Mouse (Mus musculus): ENCODE measurements around the gene Wipi1. TPM values are rescaled to one million over a fixed set of nuclear protein-coding genes. Genes with fewer than 3 reads are reported as not detected.
A peak's percentile ranks its signal among the peaks of the same experiment; 100 is the strongest.
"Not testable (repeated sequence)": the region's sequence is repeated elsewhere in the genome, so short reads cannot be mapped to it uniquely, and the experiment has no call there.

Wipi1 gene
- total RNA-seq, 1 experiment: 6.6 TPM

- Histone ChIP-seq H3K4me3 (ENCODE audit: insufficient read depth in 1 of 2, low read depth in 1 of 2, low read length in 2 of 2, poor library complexity in 1 of 2, severe bottlenecking in 1 of 2) (no peak overlapping the region), H3K36me3 (ENCODE audit: control insufficient read depth, insufficient read depth, low read length, poor library complexity, severe bottlenecking) (no peaks in the 10 kb centered on the region), H3K27ac (ENCODE audit: insufficient read depth, low read depth, low read length, poor library complexity, severe bottlenecking) (no peak overlapping the region), H3K4me1 (ENCODE audit: control insufficient read depth in 2 of 2, insufficient read depth in 2 of 2, low read length in 2 of 2, poor library complexity in 1 of 2) (no peaks in the 10 kb centered on the region), H3K9me3 (ENCODE audit: control insufficient read depth, insufficient read depth, low read depth, low read length) (no peaks in the 10 kb centered on the region), H3K9ac (ENCODE audit: insufficient read depth, low read depth, low read length, poor library complexity, severe bottlenecking) (no peak overlapping the region)
- TF ChIP-seq ZNF384 (IDR thresholded peaks at IDR 0.05; ENCODE audit: low read depth, low read length): no peak
- no peak for TF ChIP-seq ZC3H11A (IDR thresholded peaks at IDR 0.05; ENCODE audit: borderline replicate concordance, low read depth, low read length)
- no peak for TF ChIP-seq MAFK (IDR thresholded peaks at IDR 0.05; ENCODE audit: insufficient read depth, low read depth, low read length)
- no peak for DNase-seq (ENCODE audit: low read depth, low spot score)
- in situ Hi-C loops (cut with MboI; ENCODE audit: low sequenced_read_pairs in 2 of 2, unreplicated experiment in 2 of 2): no loop called here
These were observed 15.9 kb upstream of the Wipi1 start for GRCm38 (mm10) chr11:109627648-109628047.

- Histone ChIP-seq H3K36me3 (ENCODE audit: control insufficient read depth, insufficient read depth, low read length, poor library complexity, severe bottlenecking) (no peaks in the 10 kb centered on the region), H3K4me3 (ENCODE audit: insufficient read depth in 1 of 2, low read depth in 1 of 2, low read length in 2 of 2, poor library complexity in 1 of 2, severe bottlenecking in 1 of 2) (no peak overlapping the region), H3K9ac (ENCODE audit: insufficient read depth, low read depth, low read length, poor library complexity, severe bottlenecking) (no peak overlapping the region), H3K4me1 (ENCODE audit: control insufficient read depth in 2 of 2, insufficient read depth in 2 of 2, low read length in 2 of 2, poor library complexity in 1 of 2) (no peaks in the 10 kb centered on the region), H3K27ac (ENCODE audit: insufficient read depth, low read depth, low read length, poor library complexity, severe bottlenecking) (no peak overlapping the region), H3K9me3 (ENCODE audit: control insufficient read depth, insufficient read depth, low read depth, low read length) (no peaks in the 10 kb centered on the region)
- in situ Hi-C loops (cut with MboI; ENCODE audit: low sequenced_read_pairs in 2 of 2, unreplicated experiment in 2 of 2): no loop called here
- no peak for TF ChIP-seq ZC3H11A (IDR thresholded peaks at IDR 0.05; ENCODE audit: borderline replicate concordance, low read depth, low read length)
- no peak for TF ChIP-seq ZNF384 (IDR thresholded peaks at IDR 0.05; ENCODE audit: low read depth, low read length)
- no peak for TF ChIP-seq CHD2 (IDR thresholded peaks at IDR 0.05; ENCODE audit: low read depth, low read length)
- no peak for TF ChIP-seq MAFK (IDR thresholded peaks at IDR 0.05; ENCODE audit: insufficient read depth, low read depth, low read length)
- TF ChIP-seq HCFC1 (IDR thresholded peaks at IDR 0.05; ENCODE audit: borderline replicate concordance, insufficient read depth, low read length): no peak
- DNase-seq (ENCODE audit: low read depth, low spot score): no peak
These were observed 11.5 kb upstream of the Wipi1 start for GRCm38 (mm10) chr11:109623238-109623637.

- Histone ChIP-seq H3K9ac (ENCODE audit: insufficient read depth, low read depth, low read length, poor library complexity, severe bottlenecking) (no peak overlapping the region), H3K36me3 (ENCODE audit: control insufficient read depth, insufficient read depth, low read length, poor library complexity, severe bottlenecking) (no peaks in the 10 kb centered on the region), H3K27ac (ENCODE audit: insufficient read depth, low read depth, low read length, poor library complexity, severe bottlenecking) (no peak overlapping the region), H3K4me3 (ENCODE audit: insufficient read depth in 1 of 2, low read depth in 1 of 2, low read length in 2 of 2, poor library complexity in 1 of 2, severe bottlenecking in 1 of 2) (no peak overlapping the region), H3K9me3 (ENCODE audit: control insufficient read depth, insufficient read depth, low read depth, low read length) (no peaks in the 10 kb centered on the region), H3K4me1 (ENCODE audit: control insufficient read depth in 2 of 2, insufficient read depth in 2 of 2, low read length in 2 of 2, poor library complexity in 1 of 2) (no peaks in the 10 kb centered on the region)
- DNase-seq (ENCODE audit: low read depth, low spot score): no peak
- TF ChIP-seq ZC3H11A (IDR thresholded peaks at IDR 0.05; ENCODE audit: borderline replicate concordance, low read depth, low read length): no peak
- no peak for TF ChIP-seq ZNF384 (IDR thresholded peaks at IDR 0.05; ENCODE audit: low read depth, low read length)
- no peak for TF ChIP-seq HCFC1 (IDR thresholded peaks at IDR 0.05; ENCODE audit: borderline replicate concordance, insufficient read depth, low read length)
- TF ChIP-seq MAFK (IDR thresholded peaks at IDR 0.05; ENCODE audit: insufficient read depth, low read depth, low read length): no peak
- TF ChIP-seq CHD2 (IDR thresholded peaks at IDR 0.05; ENCODE audit: low read depth, low read length): no peak
- in situ Hi-C loops (cut with MboI; ENCODE audit: low sequenced_read_pairs in 2 of 2, unreplicated experiment in 2 of 2): no loop called here
These were observed 10.8 kb upstream of the Wipi1 start for GRCm38 (mm10) chr11:109622518-109623037.

DNA sequence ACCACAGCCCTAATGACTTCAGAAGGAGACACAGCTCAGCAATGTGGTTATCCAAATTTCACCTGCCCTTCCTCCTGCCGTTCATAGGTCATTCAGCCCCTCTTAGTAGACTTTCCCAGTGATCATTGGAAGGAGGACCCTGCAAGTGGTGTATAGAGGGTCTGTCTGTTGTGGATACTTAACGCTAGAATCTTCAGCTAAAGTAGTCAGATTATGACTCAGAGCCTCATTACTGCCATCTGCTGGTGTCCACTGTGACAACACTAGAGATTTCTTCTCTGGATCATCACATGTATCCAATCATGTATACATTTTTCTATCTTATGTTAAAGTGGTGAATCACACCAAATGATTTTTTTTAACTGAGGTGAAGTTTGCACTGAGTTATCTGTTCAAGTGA is 9.4 kb upstream of the Wipi1 start:
- H3K4me1 ChIP-seq (ENCODE audit: control insufficient read depth in 2 of 2, insufficient read depth in 2 of 2, low read length in 2 of 2, poor library complexity in 1 of 2): no peaks in the 10 kb centered on the region
- H3K4me3 ChIP-seq (ENCODE audit: insufficient read depth in 1 of 2, low read depth in 1 of 2, low read length in 2 of 2, poor library complexity in 1 of 2, severe bottlenecking in 1 of 2): no peak overlapping the region
- H3K36me3 ChIP-seq (ENCODE audit: control insufficient read depth, insufficient read depth, low read length, poor library complexity, severe bottlenecking): no peaks in the 10 kb centered on the region
- no peak for TF ChIP-seq HCFC1 (IDR thresholded peaks at IDR 0.05; ENCODE audit: borderline replicate concordance, insufficient read depth, low read length)
- peak; percentile 45 for DNase-seq (ENCODE audit: low read depth, low spot score)
- H3K9me3 ChIP-seq (ENCODE audit: control insufficient read depth, insufficient read depth, low read depth, low read length): no peaks in the 10 kb centered on the region
- no peak overlapping the region for H3K27ac ChIP-seq (ENCODE audit: insufficient read depth, low read depth, low read length, poor library complexity, severe bottlenecking)
- in situ Hi-C loops (cut with MboI; ENCODE audit: low sequenced_read_pairs in 2 of 2, unreplicated experiment in 2 of 2): no loop called here
- H3K9ac ChIP-seq (ENCODE audit: insufficient read depth, low read depth, low read length, poor library complexity, severe bottlenecking): no peak overlapping the region

- TF ChIP-seq MAFK (IDR thresholded peaks at IDR 0.05; ENCODE audit: insufficient read depth, low read depth, low read length): no peak
- no peak for TF ChIP-seq HCFC1 (IDR thresholded peaks at IDR 0.05; ENCODE audit: borderline replicate concordance, insufficient read depth, low read length)
- no peak for TF ChIP-seq ZNF384 (IDR thresholded peaks at IDR 0.05; ENCODE audit: low read depth, low read length)
- no peak for TF ChIP-seq ZC3H11A (IDR thresholded peaks at IDR 0.05; ENCODE audit: borderline replicate concordance, low read depth, low read length)
- no peak for TF ChIP-seq CHD2 (IDR thresholded peaks at IDR 0.05; ENCODE audit: low read depth, low read length)
- Histone ChIP-seq H3K4me1 (ENCODE audit: control insufficient read depth in 2 of 2, insufficient read depth in 2 of 2, low read length in 2 of 2, poor library complexity in 1 of 2) (no peaks in the 10 kb centered on the region), H3K27ac (ENCODE audit: insufficient read depth, low read depth, low read length, poor library complexity, severe bottlenecking) (no peak overlapping the region), H3K9me3 (ENCODE audit: control insufficient read depth, insufficient read depth, low read depth, low read length) (no peaks in the 10 kb centered on the region), H3K9ac (ENCODE audit: insufficient read depth, low read depth, low read length, poor library complexity, severe bottlenecking) (no peak overlapping the region), H3K4me3 (ENCODE audit: insufficient read depth in 1 of 2, low read depth in 1 of 2, low read length in 2 of 2, poor library complexity in 1 of 2, severe bottlenecking in 1 of 2) (no peak overlapping the region), H3K36me3 (ENCODE audit: control insufficient read depth, insufficient read depth, low read length, poor library complexity, severe bottlenecking) (no peaks in the 10 kb centered on the region)
- no peak for DNase-seq (ENCODE audit: low read depth, low spot score)
- in situ Hi-C loops (cut with MboI; ENCODE audit: low sequenced_read_pairs in 2 of 2, unreplicated experiment in 2 of 2): no loop called here
These were observed 8.6 kb upstream of the Wipi1 start for GRCm38 (mm10) chr11:109620356-109620755.

DNA sequence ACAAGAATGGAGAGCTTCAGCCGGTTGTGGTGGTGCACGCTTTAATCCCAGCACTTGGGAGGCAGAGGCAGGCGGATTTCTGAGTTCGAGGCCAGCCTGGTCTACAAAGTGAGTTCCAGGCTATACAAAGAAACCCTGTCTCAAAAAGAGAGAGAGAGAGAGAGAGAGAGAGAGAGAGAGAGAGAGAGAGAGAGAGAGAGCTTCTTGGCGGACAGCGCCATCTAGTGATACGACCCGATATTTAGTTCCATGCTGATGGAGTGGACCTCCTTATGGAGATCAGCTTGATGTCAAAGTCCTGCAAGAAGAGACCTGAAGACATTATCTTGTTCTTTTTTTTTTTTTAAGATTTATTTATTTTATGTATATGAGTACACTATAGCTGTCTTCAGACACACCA is 7.3 kb upstream of the Wipi1 start:
- DNase-seq (ENCODE audit: low read depth, low spot score): peak; percentile 40
- in situ Hi-C loops (cut with MboI; ENCODE audit: low sequenced_read_pairs in 2 of 2, unreplicated experiment in 2 of 2); H3K9me3 ChIP-seq (ENCODE audit: control insufficient read depth, insufficient read depth, low read depth, low read length); H3K9ac ChIP-seq (ENCODE audit: insufficient read depth, low read depth, low read length, poor library complexity, severe bottlenecking); H3K4me3 ChIP-seq (ENCODE audit: insufficient read depth in 1 of 2, low read depth in 1 of 2, low read length in 2 of 2, poor library complexity in 1 of 2, severe bottlenecking in 1 of 2); H3K27ac ChIP-seq (ENCODE audit: insufficient read depth, low read depth, low read length, poor library complexity, severe bottlenecking); H3K4me1 ChIP-seq (ENCODE audit: control insufficient read depth in 2 of 2, insufficient read depth in 2 of 2, low read length in 2 of 2, poor library complexity in 1 of 2); H3K36me3 ChIP-seq (ENCODE audit: control insufficient read depth, insufficient read depth, low read length, poor library complexity, severe bottlenecking): not testable (repeated sequence)
